Mouse (Mus musculus): ENCODE data around the gene Impdh1.
A peak's percentile ranks its signal among the peaks of the same experiment; 100 is the strongest.
"Not testable (repeated sequence)": the region's sequence is repeated elsewhere in the genome, so short reads cannot be mapped to it uniquely, and the experiment has no call there.

Gene Impdh1

DNA sequence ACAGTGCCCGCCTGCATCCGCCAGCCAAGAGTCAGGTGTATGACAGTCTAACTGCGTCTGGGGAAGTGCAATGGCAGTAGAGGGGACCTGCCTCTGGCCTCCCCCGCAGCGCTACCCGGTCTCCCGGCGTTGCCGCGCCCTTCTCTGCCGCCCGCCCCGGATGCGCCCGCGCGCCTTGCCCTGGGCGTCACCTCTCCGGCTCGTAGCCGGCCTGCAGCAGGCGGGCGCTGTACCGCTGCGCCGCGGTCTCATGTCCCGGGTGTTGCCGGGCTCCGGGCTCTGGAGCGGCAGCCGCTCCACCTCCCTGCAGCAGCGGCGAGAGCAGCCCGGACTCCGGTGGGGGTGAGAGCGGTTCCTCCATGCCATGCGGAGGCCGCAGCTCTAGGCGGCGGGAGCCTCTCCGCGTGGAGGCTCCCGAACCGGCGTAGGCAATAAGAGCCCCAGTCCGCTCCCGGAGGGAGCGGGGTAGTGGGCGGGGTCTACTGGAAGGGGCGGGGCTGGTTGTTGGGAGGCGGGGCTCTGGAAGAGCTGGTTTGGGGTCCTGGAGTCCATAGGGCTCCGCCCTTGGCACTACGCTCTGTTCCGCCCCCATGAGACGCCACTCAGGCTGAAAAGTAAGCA is at the start of gene Impdh1:
Gene Impdh1 (minus strand): TSS at position 484 of the 621 bp plus-strand sequence.
- peak; percentile 11 for DNase-seq (ENCODE audit: low read depth)

DNA sequence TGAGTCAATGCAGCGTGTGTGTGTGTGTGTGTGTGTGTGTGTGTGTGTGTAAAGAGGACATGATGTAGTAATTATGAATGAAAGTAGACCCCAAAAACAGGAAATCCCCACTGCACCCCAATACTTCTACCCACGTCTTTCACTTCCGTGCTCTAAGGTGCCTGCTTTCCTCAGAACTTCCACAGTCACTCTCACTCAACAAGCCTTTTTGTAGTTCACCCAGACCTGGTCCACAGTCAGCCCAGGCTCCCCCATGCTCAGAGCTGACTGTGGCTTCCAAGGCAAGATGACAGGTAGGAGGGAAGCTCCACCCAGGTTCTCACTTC is 48.3 kb upstream of the Impdh1 start:
- DNase-seq (ENCODE audit: low read depth) = no peak

DNA sequence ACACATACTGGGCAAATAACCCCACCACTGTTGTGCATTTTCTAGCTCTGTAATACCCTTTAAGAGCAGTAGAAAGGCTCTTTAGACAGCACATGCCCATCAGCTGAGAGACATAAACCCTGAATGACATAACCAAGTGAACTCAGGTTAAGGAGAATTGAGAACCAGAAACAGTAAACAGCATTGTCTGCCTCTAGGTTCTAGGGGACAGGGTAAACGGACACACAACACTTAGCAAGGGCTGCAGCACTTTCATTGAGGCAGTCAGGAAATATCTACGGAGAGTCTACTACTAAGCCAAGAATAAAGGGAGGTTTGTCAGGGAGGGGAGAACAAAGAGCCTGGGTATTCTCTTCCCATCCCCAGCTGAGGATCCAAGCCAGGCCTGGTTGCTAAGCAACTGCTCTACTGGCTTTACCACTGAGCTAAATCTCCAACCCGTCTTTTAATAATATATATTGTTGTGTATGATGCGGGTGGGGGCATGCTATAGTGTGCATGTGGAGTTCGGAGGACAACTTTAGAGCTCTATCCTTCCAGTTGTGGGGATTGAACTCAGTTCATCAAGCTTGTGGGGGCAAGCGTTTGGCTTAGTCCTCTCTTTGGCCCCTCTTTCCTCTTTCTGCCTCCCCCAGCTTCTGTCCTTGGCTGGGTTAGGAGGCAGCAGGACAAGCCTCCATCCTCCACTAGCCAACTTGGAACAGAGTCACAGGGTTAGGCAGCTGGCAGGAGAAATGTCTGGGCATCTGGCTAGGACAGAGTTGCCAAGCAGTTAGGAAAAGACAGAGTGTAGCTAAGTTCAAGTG is 47.7 kb upstream of the Impdh1 start:
- DNase-seq (ENCODE audit: low read depth) = peak; percentile 90

DNA sequence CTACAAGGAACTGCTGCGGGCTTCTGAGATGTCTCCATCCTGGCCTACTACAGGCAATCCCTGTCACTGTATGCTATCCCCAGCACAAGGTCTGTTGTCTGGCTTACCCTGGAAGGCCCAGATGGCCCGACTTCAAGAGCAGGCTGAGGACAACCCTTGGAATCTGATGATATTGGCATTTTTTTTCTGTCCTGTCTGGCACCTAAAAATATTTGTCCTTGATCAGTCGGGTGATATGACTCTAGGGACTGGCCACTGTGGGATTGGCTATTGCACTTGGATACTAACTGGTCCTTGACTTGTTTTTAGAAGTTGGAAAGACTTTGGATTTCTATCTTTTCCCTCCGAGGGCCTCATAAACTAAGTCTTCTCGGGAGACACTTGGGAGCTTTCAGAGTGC is 45.7 kb upstream of the Impdh1 start:
- DNase-seq (ENCODE audit: low read depth) = no peak

DNA sequence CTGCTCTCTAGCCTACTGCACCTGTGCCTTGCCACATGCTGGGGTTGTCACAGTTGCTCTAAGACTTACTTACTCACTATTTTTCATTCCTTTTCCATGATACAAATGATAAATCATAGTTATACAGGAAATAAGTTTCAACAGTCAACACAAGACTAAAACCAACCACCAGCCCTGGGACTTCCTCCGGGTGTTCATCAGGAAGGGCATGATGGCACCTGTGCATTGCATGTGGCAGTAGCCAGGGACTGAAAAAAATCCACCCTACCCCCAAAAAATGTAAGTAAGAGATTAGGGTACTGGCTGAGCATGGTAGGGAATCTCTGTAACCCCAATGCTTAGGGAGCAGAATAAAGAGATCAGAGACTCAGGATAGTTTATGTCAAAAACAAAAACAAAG is 43.3 kb upstream of the Impdh1 start:
- no peak for DNase-seq (ENCODE audit: low read depth)

DNA sequence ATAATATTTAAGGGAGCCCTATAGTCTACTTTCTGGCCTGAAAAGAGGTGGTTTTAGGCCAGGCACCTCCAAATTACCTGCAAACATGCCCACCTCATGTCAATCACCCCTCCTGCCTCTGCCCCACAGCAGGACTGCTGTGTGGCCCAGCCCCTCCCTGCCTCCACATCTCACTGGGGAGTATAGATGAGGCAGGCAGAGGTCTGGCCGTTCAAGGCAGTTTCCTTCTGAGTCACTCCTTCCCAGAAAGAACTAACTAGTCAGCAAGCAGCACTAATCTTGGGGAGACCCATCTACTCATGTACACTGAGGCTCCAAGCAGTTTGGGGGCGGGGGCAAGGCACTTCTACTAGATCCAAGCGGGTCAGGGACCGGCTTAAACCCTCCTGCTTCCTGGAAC is 30.9 kb upstream of the Impdh1 start:
- no peak for DNase-seq (ENCODE audit: low read depth)

DNA sequence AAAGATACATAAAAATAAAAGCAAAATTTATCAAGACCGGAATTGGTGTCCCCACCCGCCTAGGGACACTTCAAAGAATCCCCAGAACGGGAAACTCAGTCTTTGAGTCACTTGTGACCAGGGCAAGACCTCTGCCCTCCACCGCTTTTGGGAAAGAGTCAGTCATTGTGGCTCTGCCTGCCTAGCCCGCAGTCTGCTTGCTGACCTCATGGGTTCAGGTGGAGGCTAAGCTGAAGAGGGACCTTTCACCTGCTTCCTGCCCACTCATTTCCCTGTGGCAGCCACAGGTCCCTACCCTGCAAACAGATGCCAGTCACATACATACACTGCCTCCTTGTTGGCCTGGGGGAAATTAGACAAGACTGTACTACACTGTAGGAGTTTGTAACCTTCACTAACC is 30.4 kb upstream of the Impdh1 start:
- DNase-seq (ENCODE audit: low read depth) = no peak

DNA sequence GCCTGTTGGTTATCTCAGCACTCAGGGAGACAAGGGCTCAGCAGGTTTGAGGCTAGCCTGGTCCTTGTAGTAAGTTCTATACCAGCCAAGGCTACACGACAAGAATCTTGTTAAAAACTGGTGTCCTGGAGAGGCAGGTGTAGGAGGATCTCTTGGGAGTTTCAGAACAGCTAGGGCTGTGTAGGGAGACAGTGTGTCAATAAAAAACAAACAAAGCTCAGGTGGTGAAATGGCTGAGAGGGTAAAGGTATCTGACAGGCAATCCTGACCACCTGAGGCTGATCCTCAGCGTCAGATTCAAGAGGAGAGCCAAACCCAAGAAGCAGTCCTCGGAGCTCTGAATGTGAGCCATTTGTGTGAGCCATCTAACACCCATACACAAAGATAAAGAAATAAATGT is 30.0 kb upstream of the Impdh1 start:
- DNase-seq (ENCODE audit: low read depth) = no peak

DNA sequence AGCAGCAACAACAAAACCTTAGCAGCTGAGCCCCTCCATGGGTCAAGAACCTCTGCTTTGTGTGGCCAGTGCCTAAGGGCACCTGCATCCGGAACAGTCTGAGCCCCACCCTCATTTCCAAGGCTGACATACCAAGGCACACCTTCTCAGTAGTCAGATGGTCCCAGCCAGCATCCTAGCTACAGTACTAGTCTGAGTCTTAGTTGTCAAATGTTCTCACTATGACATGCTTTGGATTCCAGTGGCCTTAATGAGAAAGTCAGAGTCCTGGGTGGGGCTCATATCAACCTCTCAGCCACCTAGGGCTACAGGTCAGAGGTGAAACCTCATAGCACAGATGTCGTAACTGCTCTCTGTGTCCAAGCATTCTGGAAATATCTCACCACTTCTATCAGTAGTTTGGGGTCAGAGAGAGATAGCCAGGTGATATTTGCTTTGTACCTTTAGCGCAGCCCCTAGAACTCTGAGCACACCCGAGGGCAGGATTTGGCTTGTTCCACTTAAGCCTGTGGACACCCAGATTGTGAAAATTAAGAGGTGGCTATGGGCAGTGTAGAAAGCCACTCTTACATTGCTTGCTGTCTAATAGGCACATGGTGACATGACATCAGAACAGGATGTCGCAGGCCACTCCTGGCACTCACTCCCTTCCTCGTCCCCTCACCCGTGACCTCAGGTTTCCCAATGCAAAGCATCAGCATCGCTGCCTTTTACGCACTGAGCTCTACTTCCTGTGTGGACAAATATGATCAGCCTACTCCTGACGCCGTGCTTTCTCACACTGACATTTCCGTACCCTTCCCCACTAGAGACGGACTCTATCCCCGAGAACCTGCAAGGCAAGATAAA is 29.3 kb upstream of the Impdh1 start:
- no peak for DNase-seq (ENCODE audit: low read depth)

DNA sequence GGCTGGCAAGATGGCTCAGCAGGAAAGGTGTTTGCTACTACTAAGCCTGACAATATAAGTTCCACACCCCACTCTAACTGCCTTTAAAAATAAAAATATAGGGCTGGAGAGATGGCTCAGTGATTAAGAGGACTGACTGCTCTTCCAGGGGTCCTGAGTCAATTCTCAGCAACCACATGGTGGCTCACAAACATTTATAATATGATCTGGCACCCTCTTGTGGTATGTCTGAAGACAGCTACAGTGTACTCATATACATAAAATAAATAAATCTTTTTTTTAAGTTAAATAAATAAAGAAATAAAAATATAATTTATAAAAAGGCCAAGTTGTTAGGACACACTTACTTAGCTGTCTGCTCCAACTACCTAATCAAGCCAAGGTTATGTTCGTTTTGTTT is 26.1 kb upstream of the Impdh1 start:
- DNase-seq (ENCODE audit: low read depth) = no peak

DNA sequence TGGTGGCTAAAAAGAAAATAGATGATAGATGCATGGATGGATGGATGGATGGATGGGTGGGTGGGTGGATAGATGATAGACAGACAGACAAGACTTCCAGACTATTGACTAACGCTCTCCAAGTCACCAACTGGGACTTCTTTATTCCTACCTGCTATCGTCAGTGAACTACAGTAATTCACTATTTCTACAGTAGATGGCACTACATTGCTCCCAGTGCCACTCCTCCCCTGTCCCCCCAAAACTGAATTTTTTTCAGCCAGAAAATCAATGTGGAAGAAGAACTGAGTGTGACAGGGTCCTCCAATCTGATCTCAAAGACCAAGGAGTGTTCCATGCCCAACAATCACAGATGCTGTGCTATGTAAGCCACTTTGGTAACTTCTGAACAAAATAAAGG is 25.5 kb upstream of the Impdh1 start:
- no peak for DNase-seq (ENCODE audit: low read depth)

DNA sequence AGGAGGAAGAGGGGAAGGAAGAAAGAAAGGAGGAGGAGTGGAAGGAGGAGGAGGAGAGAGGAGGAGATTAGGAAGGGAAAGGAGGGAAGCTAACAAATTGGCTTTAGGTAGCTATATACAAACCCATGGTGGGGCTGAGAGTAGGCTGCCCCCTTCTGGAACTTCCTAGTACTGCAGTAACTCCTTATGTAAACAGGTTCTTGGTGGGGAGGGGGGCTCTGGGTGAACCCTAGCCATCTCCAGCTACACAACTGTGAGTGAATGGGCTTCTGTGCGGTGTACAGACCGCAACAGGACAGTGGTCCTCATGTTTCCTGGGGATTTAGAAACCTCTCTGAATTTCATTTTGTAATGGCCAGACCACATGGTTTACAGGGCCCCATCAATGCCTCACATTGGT is 24.6 kb upstream of the Impdh1 start:
- DNase-seq (ENCODE audit: low read depth) = no peak

DNA sequence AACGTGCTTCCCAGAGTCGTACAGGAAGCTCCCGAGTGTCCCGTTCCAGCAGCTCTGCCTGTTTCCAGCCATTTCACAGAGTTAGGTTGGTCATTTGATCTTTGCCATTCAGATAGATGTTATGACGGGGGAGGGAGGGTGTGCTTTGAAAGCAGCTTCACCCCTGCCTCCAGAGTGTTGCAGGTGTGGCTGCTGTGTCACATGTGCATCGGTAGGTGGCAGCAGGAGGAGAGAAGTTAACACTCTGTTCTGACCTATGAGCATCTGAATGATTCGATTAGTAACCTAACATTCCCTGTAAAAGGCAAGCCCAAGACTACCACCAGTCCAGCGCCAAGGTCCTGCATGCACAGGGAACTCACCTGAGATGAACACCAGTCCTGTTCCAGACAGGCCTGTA is 18.1 kb upstream of the Impdh1 start:
- DNase-seq (ENCODE audit: low read depth) = no peak

DNA sequence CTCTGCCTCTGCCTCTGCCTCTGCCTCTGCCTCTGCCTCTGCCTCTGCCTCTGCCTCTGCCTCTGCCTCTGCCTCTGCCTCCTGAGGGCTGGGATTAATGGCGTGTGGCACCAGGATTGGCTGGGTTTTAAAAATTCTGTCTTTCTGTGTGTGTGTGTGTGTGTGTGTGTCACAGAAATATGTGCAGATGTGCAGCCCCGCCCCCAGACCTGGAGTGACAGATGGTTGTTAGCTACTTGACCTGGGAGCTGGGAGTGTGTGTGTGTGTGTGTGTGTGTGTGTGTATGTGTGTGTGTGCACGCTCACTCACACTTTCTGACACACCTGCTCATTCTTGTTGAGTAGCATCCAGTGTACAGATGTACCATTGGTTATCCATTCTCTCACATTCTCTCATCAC is 17.5 kb upstream of the Impdh1 start:
- no peak for DNase-seq (ENCODE audit: low read depth)

DNA sequence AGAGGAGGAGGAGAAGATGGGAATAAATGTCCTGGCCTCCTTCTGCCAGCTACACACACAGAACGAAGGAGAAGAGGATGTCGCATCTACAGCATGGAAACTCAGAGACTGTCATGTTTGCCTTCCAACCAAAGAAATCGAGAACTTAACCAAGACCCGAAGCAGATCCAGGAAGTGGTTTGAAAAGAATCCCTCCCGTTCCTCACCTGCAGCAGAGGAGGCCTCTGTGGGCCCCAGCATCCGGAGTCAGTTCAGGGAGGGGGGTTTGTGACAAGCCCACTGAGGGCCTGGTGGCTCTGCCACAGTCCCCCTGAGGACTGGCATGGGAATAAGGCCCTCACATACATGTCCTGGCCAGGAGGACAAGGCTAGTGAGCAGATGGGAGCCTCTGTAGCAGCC is 16.2 kb upstream of the Impdh1 start:
- DNase-seq (ENCODE audit: low read depth) = no peak

DNA sequence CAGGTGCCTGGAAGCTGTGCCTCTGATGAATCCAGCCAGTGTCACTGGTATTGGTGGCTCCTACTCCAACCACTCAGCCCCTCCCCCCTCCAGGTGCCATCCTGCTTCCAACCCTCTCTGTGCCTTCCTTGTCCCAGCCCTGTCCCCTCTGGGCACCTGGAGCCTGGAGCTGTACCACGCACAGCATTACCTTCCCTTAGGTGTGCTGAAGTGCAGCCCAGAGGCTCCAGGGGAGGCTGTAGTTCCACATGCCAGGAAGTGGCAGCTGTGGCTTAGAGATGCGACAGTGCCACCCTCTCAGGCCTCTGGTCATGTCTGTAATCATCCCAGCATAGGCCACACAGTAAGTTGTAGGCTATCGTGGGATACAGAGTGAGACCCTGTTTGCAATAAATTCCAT is 15.6 kb upstream of the Impdh1 start:
- no peak for DNase-seq (ENCODE audit: low read depth)

DNA sequence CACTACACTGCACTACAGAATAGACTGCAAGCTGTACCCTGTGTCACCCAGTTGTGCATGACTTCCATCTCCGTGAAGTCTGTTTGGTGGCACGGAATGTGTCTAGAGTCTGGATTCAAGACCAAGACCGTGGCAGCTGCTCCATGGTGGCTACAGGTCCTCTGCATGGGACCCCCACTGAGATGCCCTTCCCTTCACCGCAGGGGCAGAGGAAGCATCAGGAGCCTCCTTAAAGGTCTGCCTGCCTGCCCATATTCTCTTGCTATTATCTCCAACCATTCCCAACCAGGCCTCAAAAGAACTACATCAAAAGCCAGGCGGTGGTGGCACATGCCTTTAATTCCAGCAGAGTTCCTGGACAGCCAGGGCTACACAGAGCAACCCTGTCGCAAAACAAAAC is 14.2 kb upstream of the Impdh1 start:
- DNase-seq (ENCODE audit: low read depth) = no peak

DNA sequence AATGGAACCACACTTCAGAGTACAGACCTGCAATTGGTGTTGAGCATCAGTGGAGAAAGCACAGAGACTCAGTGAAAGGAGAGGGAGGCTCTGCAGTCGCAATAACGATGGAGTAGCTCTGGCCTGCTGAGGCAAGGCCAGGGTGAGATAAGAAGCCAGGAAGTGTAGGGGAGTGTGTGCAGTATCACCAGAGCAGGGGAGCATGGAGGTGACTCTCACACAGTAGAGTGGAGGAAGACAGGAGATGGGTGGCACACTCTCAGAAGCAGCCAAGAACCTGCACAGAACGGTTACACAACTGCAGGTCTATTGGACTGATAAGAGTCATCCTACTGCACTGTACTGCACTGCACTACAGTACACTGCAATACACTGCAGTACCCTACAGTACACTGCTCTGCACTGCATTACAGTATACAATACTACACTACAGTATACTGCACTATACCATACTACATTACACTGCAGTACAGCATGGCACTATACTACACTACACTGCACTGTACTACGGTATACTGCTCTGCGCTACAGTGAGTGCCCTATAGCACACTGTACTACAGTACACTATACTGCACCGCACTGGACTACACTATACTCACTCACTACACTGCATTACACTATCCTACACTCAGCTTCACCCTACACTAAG is 13.2 kb upstream of the Impdh1 start:
- no peak for DNase-seq (ENCODE audit: low read depth)

DNA sequence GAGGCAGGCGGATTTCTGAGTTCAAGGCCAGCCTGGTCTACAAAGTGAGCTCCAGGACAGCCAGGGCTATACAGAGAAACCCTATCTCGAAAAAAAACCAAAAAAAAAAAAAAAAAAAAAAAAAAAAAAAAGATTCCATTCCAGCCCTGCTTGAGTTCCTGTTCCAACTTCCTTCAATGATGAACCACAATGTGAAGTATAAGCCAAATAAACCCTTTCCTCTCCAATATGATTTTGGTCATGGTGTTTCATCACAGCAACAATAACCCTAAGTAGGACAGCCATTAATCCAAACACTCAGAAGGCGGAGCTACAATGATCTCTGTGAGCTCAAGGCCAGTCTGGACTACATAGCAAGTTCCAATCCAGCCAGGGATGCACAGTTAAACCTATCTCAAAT is 1.6 kb upstream of the Impdh1 start:
- not testable (repeated sequence) for DNase-seq (ENCODE audit: low read depth)

DNA sequence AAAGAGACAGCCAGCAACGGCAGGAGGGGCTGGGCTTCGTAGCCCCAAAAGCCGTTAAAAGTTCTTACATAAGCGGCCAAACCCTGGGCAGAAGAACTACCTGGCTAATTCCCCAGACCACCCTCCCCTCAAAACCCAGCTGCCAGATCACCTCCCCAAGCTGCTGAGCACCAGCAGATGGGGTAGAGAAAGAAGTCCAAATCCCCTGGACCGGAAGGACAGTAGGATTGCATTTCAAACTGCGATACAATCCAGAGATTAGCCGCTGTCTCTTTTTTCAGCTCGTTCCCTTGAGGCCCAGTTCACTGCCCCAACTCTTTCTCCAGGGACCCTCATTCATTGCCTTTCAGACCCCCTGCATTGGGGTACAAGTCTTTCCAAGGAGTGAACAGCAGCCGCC is 983 bp downstream of the Impdh1 start:
- no peak for DNase-seq (ENCODE audit: low read depth)

DNA sequence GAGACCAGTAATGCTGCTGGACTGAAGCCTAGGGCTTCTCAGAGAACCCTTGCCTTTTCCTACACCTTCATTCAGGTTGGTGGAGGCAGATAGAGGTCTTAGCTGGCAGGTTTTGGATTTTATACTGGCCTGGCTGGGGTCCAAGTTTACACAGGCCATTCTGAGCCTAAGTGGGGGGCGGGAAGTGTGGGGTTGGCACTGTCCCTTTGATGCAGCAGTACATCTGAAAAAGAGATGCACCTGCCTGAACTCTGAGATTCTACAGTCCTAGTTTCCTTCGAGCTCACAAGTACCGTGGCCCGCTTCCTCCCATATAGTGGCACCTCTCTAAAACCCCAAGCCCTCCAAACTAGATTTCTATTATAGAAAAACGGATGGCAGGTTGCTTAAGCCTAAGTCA is 1.4 kb downstream of the Impdh1 start:
- DNase-seq (ENCODE audit: low read depth) = no peak

DNA sequence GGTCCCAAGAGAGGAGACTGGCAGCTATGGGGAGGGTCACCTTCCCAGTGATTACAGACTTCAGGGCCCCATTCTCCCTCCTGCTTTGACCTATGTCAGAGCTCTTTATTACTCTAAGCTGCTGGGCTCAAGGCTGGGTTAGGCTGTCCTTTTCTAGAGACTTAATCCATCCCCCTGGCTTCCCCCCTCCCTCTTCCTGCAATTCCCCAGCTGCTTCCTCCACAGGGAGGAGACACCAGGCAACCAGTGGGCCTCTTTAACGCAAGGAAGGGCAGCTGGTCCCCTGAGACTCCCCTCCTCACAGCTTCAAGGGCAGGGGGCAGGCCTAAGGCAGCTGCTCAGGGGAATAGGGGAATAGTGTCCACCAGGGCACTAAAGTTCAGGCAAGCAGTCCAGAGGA is 1.9 kb downstream of the Impdh1 start:
- no peak for DNase-seq (ENCODE audit: low read depth)

DNA sequence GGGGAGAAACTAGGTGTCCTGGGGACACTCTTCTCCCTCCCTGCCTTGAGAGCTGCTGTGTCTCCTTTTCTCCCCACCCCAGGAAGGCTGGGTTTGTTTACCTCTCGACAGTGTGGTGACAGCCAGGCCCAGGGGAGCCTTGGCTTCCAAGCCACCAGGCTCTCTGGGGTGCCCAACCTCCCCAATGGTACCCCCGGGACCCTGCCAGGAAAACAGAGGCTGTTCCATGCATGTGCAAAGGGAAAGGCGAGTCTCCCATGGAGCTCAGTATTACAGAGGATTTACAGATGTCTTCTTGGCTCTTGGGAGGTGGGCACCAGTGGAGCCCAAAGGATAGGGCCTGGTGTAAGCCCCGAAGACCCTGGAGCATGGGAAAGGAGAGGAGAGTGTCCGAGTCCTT is 2.7 kb downstream of the Impdh1 start:
- DNase-seq (ENCODE audit: low read depth) = no peak
